ENCODE assay signal across 10 mouse cellular contexts in genomic region chr11:53140196-53140595, GRCm38 (mm10).
"Had no signal": no experiment of that assay in that cellular context is flagged by ENCODE, and none has a peak within 500 bp of the region (broad histone marks: within the 10 kb centered on the region; RNA-seq: fewer than 3 reads in every experiment).

No protein-coding gene starts in this region.

- H3K4me3 ChIP-seq: limb, embryonic 12.5 days; liver, embryonic 13.5 days; stomach, embryonic 15.5 days had no signal

- H3K36me3 ChIP-seq: limb, embryonic 12.5 days; liver, embryonic 13.5 days; stomach, embryonic 15.5 days had no signal

- H3K4me1 ChIP-seq: liver, embryonic 13.5 days; stomach, embryonic 15.5 days had no signal

- H3K9me3 ChIP-seq: limb, embryonic 12.5 days; liver, embryonic 13.5 days; stomach, embryonic 15.5 days had no signal

- DNase-seq: kidney, adult 8-10 months; kidney, postnatal 25 days; liver; liver, embryonic 13.5 days; liver, postnatal 0 days; right cerebral cortex, postnatal 14 days had no signal

- H3K9ac ChIP-seq: limb, embryonic 12.5 days; liver, embryonic 13.5 days; liver, postnatal 0 days; stomach, embryonic 15.5 days had no signal

- H3K27ac ChIP-seq: limb, embryonic 12.5 days; liver, embryonic 13.5 days; stomach, embryonic 15.5 days had no signal

- ATAC-seq: liver, postnatal 0 days; midbrain, embryonic 16.5 days had no signal

- H3K27me3 ChIP-seq: limb, embryonic 12.5 days; liver, embryonic 13.5 days; stomach, embryonic 15.5 days had no signal

- H3K4me2 ChIP-seq: limb, embryonic 12.5 days; liver, embryonic 13.5 days; midbrain, embryonic 11.5 days; stomach, embryonic 15.5 days had no signal
